Mouse (Mus musculus) lung, embryonic 14.5 days (tissue): ENCODE measurements around the gene Med13l. TPM values are rescaled to one million over a fixed set of nuclear protein-coding genes. Genes with fewer than 3 reads are reported as not detected.

ENCODE experiments used
- ATAC-seq: fragments of 200-750 bp; cut with Nextera tagmentation; 2 replicates; pipeline ENCODE4 v1.8.0; 2017; ENCODE audit warnings: mild to moderate bottlenecking, moderate TSS enrichment, moderate library complexity; ENCODE audit not compliant: insufficient read depth
- DNase-seq: peaks from one replicate; pipeline ENCODE4 v3.0.0-alpha.2; 2015
- H3K27ac ChIP-seq: fragments of 300-500 bp; sonication (generic); 2 replicates; pipeline ENCODE4 v1.5.1; 2014; ENCODE audit warnings: low read depth, mild to moderate bottlenecking, moderate library complexity
- H3K27me3 ChIP-seq: fragments of 300-500 bp; sonication (generic); 2 replicates; pipeline ENCODE4 v1.6.1; 2014; ENCODE audit warnings: low read length, control low read depth; ENCODE audit not compliant: insufficient read depth
- H3K36me3 ChIP-seq: fragments of 300-500 bp; sonication (generic); 2 replicates; pipeline ENCODE4 v1.6.1; 2014; ENCODE audit warnings: control low read depth; ENCODE audit not compliant: insufficient read depth
- H3K4me1 ChIP-seq: fragments of 300-500 bp; sonication (generic); 2 replicates; pipeline ENCODE4 v1.6.1; 2014; ENCODE audit warnings: antibody characterized with exemption, control low read depth; ENCODE audit not compliant: insufficient read depth
- H3K4me2 ChIP-seq: fragments of 300-500 bp; sonication (generic); 2 replicates; pipeline ENCODE4 v1.6.1; 2014; ENCODE audit warnings: mild to moderate bottlenecking
- H3K4me3 ChIP-seq: fragments of 300-500 bp; sonication (generic); 2 replicates; pipeline ENCODE4 v1.5.1; 2014; ENCODE audit warnings: low read depth, low read length
- H3K9ac ChIP-seq: fragments of 300-500 bp; sonication (generic); 2 replicates; pipeline ENCODE4 v1.6.1; 2014
- H3K9me3 ChIP-seq: fragments of 300-500 bp; sonication (generic); 2 replicates; pipeline ENCODE4 v1.6.1; 2016; ENCODE audit warnings: low read depth, low read length, control low read depth
- CTCF ChIP-seq: IDR thresholded peaks from 2 replicates; pipeline ENCODE4 v1.5.1; 2016; ENCODE audit warnings: antibody characterized with exemption, low read depth
- WGBS: fragments of 180-500 bp; shearing (Covaris S2); extraction: QIAGEN DNeasy Blood & Tissue Kit; methylation state at CpG from one replicate; pipeline ENCODE4 v1.1.7; 2014; 5-methylcytosine and 5-hydroxymethylcytosine counted together
- polyA plus RNA-seq: library from polyadenylated mRNA; unstranded; fragments of >200 nt; fragmentation: Nextera tagmentation; extraction: Ambion mirVana; gene quantifications from 2 replicates; pipeline ENCODE4 v1.2.1, GENCODE M21; 2014

Gene Med13l
- polyA plus RNA-seq, 1 experiment from 2014 or later: 14.1 TPM

DNA sequence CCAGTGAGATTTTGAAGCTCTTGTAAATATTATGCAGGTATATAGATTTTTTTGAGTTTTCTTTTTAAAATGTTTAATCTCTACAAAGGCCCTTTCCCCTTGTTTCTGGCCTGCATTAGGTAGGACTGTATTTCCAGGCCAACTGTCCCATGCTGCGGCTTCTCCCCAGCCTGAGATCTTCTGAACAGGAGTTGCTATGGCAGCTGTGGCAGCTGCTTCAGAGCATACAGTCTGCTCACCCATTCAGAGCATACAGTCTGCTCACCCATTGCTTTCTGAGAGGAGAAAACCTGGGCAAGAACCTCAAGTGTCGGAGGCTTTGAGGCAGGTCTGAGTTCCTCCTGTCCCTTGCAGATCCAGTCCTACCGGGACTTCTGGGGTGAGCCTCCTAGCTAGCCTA lies 16.3 kb downstream of the Med13l start:
- no peak overlapping the region for H3K27ac ChIP-seq
- H3K9me3 ChIP-seq: no peaks in the 10 kb centered on the region
- DNase-seq (no peak), ATAC-seq (no peak)
- H3K36me3 ChIP-seq: no peaks in the 10 kb centered on the region
- H3K4me3 ChIP-seq: no peak overlapping the region
- no peak for TF ChIP-seq CTCF
- 49% methylated on average over 3 of the region's 3 CpGs for WGBS
- no peak overlapping the region for H3K4me2 ChIP-seq
- no peak overlapping the region for H3K9ac ChIP-seq
- H3K4me1 ChIP-seq: no peaks in the 10 kb centered on the region
- H3K27me3 ChIP-seq: no peaks in the 10 kb centered on the region

DNA sequence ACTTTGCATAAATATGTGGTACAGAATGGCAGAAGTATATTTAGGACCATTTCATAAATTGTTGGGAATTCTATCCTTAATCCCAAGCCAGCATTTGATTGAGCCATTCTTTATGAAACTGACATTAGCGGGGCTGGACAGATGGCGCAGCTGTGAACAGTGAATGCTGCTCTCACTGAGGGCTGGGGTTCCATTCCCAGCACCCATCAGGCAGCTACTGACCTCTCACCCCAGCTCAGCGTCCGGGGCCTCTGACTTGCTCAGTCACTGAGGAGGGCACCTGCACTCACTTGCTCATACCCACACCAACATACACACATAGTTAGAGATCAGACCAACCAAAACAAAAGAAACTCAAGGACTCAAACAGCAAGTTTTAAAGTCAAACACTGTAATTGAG lies 24.9 kb downstream of the Med13l start:
- no peak for TF ChIP-seq CTCF
- no peaks in the 10 kb centered on the region for H3K36me3 ChIP-seq
- H3K27ac ChIP-seq: no peak overlapping the region
- no peak overlapping the region for H3K4me3 ChIP-seq
- H3K27me3 ChIP-seq: no peaks in the 10 kb centered on the region
- no peak overlapping the region for H3K9ac ChIP-seq
- no peak for ATAC-seq
- H3K4me2 ChIP-seq: no peak overlapping the region
- no peak for DNase-seq
- H3K4me1 ChIP-seq: 0 out of 2 replicates have a peak, but pooled peaks cover 9% of the 10 kb centered on the region
- no peaks in the 10 kb centered on the region for H3K9me3 ChIP-seq
- 60% methylated on average over 4 of the region's 4 CpGs for WGBS

- no peak overlapping the region for H3K9ac ChIP-seq
- no peak for DNase-seq
- WGBS: 45% methylated on average over 6 of the region's 6 CpGs
- no peak overlapping the region for H3K27ac ChIP-seq
- ATAC-seq: no peak
- H3K4me2 ChIP-seq: no peak overlapping the region
- peaks cover 20% of the 10 kb centered on the region for H3K4me1 ChIP-seq
- no peaks in the 10 kb centered on the region for H3K36me3 ChIP-seq
- no peak for TF ChIP-seq CTCF
- H3K27me3 ChIP-seq: no peaks in the 10 kb centered on the region
- H3K9me3 ChIP-seq: no peaks in the 10 kb centered on the region
- no peak overlapping the region for H3K4me3 ChIP-seq
Measured at GRCm38 (mm10) chr5:118586560-118586959, 26.1 kb downstream of the Med13l start.

- Histone ChIP-seq H3K4me3 (no peak overlapping the region), H3K4me1 (peaks cover 23% of the 10 kb centered on the region), H3K27ac (no peak overlapping the region), H3K36me3 (no peaks in the 10 kb centered on the region), H3K4me2 (no peak overlapping the region), H3K27me3 (no peaks in the 10 kb centered on the region), H3K9ac (no peak overlapping the region), H3K9me3 (no peaks in the 10 kb centered on the region)
- WGBS: 57% methylated on average over 6 of the region's 6 CpGs
- ATAC-seq: no peak
- no peak for DNase-seq
- TF ChIP-seq CTCF: no peak
Measured at GRCm38 (mm10) chr5:118588381-118588925, 28.0 kb downstream of the Med13l start.

DNA sequence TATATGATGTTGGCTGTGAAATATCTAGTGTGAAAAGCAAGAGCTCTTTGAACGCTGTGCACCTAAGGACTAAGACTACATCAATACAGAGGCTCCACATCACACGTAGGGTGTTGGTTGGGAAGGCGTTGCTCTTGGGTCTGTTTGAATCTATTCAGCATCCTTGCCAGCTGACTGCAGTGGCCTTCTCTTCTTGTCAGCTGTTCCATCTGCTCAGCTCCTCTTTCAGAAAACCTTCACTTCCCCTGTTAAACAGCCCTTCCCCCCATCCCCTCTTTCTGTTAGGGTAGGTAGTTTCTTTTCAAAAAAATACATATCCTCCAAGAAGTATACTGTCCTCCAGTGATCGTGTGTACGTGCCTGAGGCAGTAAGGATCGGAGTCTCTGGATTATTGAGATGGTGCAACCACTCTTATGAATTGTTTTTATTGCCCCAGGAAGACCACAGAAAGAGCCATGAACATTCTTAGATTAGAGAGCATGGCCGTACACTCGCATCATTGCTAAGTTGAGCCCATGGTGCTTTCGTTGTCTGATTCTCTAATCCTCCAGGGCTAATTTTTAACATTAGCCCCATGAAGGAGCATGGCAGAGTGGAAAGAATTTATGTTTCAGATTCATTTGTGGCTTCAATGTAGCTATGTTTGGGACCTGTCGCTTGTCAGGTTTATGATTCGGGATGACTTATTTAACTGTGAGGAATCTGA lies 28.9 kb downstream of the Med13l start:
- no peak overlapping the region for H3K4me2 ChIP-seq
- peaks cover 23% of the 10 kb centered on the region for H3K4me1 ChIP-seq
- 72% methylated on average over 11 of the region's 11 CpGs for WGBS

DNA sequence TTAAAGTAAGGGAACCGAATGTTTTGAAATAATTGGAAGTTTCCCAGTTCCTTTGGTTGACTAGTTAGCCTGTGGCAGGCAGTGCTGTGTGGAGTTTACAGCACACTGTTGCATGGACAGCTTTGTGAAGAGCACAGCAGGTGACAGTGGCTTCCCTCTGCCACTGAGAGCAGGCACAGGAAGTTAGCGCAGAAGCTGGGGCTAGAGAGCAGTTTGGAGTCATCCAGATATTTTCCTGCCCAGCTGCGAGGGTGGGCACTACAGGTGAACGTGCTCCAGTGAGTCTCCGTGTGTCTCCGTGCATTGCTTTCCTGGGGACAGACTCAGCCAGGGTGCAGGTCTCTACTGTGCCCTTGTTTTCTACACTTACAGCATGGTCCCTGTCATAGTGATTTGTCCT lies 30.4 kb downstream of the Med13l start:
- no peak overlapping the region for H3K27ac ChIP-seq
- H3K27me3 ChIP-seq: no peaks in the 10 kb centered on the region
- DNase-seq: no peak
- no peak overlapping the region for H3K4me3 ChIP-seq
- 32% methylated on average over 6 of the region's 6 CpGs for WGBS
- H3K9ac ChIP-seq: no peak overlapping the region
- H3K36me3 ChIP-seq: no peaks in the 10 kb centered on the region
- no peak overlapping the region for H3K4me2 ChIP-seq
- peaks cover 23% of the 10 kb centered on the region for H3K4me1 ChIP-seq
- no peaks in the 10 kb centered on the region for H3K9me3 ChIP-seq
- TF ChIP-seq CTCF: no peak
- ATAC-seq: no peak

More for the DNA sequence above, 28.9 kb downstream of the Med13l start:
- no peak for TF ChIP-seq CTCF
- Histone ChIP-seq H3K4me3 (no peak overlapping the region), H3K9ac (no peak overlapping the region), H3K27me3 (no peaks in the 10 kb centered on the region), H3K9me3 (no peaks in the 10 kb centered on the region), H3K27ac (no peak overlapping the region), H3K36me3 (no peaks in the 10 kb centered on the region)
- DNase-seq (no peak), ATAC-seq (no peak)

DNA sequence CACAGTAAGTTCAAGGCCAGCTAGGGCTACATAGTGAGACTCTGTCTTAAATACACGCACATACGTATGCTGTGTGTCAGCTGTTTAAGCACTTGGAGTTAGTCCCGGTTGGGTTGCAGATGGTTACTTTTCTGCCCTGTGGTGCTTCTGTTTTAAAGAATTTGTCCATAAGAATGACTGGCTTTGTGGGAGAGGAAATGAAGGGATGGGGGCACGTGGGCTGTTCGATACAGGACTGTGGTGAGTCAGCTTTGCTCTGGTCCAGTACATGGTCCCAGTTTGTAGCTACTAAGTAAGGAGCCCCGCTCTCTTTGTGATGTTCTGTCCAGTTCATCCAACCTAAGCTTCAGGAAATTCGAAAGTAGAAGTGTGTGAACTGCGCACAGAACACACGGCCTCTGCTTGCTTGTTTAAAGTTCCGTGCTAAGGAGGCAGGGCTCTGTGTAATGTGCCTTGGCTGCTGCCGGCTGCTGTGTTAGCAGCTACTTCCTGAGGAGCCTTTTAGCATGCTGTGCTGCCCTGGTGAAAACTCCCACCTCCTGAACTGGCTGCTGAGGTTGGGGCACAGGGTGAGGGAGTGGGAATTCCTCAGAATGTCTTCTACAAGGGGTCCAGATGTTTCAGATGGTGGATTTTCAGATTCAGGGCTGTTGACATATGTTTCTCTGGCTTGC lies 31.5 kb downstream of the Med13l start:
- peak; percentile 71; the same call in 1 of the 2 replicates for ATAC-seq
- no peak overlapping the region for H3K4me3 ChIP-seq

More for the DNA sequence above, 31.5 kb downstream of the Med13l start:
- TF ChIP-seq CTCF: no peak
- 24% methylated on average over 11 of the region's 11 CpGs for WGBS
- no peak overlapping the region for H3K9ac ChIP-seq
- no peaks in the 10 kb centered on the region for H3K27me3 ChIP-seq
- DNase-seq: peak; percentile 67
- H3K4me2 ChIP-seq: peak overlapping the region; percentile 43
- H3K9me3 ChIP-seq: no peaks in the 10 kb centered on the region
- peaks cover 23% of the 10 kb centered on the region for H3K4me1 ChIP-seq
- peak overlapping the region; percentile 24; the same call in 1 of the 2 replicates for H3K27ac ChIP-seq
- no peaks in the 10 kb centered on the region for H3K36me3 ChIP-seq
